Mouse (Mus musculus): Measurements from ENCODE around the gene Bend7. TPM values are rescaled to one million over a fixed set of nuclear protein-coding genes. Genes with fewer than 3 reads are reported as not detected.
A peak's percentile ranks its signal among the peaks of the same experiment; 100 is the strongest.

Gene Bend7
- 6.1 and 6.6 TPM in 2 replicates for polyA plus RNA-seq (2015; fragmentation: Nextera tagmentation; extraction: Ambion mirVana)

DNA sequence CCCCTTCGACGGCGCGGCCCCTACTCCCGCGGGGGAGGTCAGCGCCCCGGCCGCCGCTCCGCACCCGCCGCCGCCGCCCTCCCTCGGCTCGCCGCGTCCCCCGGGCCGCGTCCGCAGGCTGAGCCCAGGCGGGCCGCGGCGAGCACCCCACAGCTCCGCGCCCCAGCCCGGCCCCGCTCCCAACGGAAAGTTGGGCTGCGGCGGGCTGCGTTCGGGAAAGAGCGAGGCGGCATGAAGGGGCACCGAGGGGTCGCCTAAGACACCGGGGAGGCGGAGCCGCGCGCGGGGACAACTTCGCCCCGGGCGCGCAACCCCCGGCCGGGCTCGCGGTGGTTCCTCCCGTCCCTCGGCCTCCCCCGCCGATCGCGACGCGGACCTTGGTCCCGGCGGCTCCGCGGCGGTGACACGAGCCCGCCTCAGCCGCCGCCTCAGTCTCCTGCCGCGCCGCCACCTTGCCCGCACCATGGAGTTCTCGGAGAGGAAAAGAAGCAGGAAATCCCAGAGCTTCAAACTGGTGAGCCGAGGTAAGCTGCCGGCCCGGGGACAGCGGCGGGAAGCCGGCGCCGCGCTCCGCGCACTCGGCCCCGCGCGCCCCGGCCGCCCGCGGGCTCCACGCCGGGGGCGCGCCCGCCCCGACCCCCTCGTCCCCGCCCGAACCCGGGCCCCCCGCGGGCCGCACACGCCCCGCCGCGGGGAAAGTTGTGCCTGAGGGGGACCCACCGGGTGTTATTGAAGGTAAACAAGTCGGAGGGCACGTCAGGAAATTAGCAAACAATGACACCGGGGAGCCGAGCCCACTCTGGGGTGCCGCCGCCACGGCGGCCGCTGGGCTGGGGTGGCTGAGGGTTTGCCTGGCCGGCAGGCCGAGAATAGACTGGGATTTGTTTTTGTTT is at the start of gene Bend7:
Gene Bend7, plus strand, starts transcription at position 63 of the 893 bp plus-strand sequence.
- Histone ChIP-seq H3K27me3 (no peaks in the 10 kb centered on the region), H3K27ac (replicated peaks) (peak within 1 kb of the TSS; percentile 80), H3K9ac (peak within 1 kb of the TSS; percentile 67), H3K36me3 (no peaks in the 10 kb centered on the region), H3K4me3 (peak within 1 kb of the TSS; percentile 80), H3K4me1 (replicated peaks) (peaks cover 16% of the 10 kb centered on the region), H3K9me3 (no peaks in the 10 kb centered on the region), H3K4me2 (peak within 1 kb of the TSS; percentile 93)
- under 1% methylated on average over 74 of the region's 124 CpGs for WGBS
- peak; percentile 74 for ATAC-seq (ENCODE audit: low FRiP score, low read depth)

DNA sequence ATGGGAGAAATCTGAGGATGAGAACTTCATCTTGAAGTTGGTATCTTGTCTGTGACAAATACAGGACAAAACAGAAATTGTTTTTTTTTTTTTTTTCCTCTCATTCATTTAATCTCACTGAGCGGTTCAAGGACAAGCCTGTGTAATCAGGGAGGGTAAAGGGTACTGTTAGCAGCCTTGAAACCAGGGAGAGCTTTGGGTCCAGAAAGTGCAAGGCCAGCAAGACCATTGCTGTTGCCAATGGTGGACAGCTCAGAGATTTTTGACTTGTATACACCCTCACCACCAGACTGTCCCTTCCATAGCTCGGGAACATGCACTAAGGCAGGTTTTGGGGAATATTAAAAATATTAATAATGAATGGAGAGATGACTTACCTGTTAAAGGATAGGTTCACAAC is 49.0 kb upstream of the Bend7 start:
- 85% methylated on average over 2 of the region's 2 CpGs for WGBS
- no peaks in the 10 kb centered on the region for H3K4me1 ChIP-seq (replicated peaks)
- no peak overlapping the region for H3K4me2 ChIP-seq
- H3K27ac ChIP-seq (replicated peaks), result no peak overlapping the region
- ATAC-seq (ENCODE audit: low FRiP score, low read depth), result no peak
- no peaks in the 10 kb centered on the region for H3K9me3 ChIP-seq
- no peak overlapping the region for H3K4me3 ChIP-seq
- H3K9ac ChIP-seq, result no peak overlapping the region
- H3K36me3 ChIP-seq, result no peaks in the 10 kb centered on the region
- H3K27me3 ChIP-seq, result no peaks in the 10 kb centered on the region

DNA sequence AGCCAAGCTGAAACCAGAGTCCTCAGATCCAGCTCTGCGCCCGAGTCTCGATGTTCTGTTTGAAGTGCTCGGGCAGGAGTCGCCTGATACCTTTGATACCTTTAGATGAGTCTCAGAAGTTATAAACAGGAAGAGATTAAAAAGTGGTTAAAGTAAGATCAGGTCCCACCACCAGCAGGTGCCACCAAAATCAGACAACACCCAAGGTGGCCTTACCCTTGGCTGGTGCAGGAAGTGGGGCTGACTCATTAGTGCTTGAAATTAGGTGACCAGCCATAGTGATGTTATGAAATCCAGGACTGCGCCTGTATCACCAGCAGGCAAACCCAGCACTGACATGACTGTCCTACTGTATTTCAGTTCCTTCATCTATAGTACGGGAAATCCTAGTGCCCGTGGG is 47.9 kb upstream of the Bend7 start:
- Histone ChIP-seq H3K27me3 (no peaks in the 10 kb centered on the region), H3K9me3 (no peaks in the 10 kb centered on the region), H3K36me3 (no peaks in the 10 kb centered on the region), H3K4me3 (no peak overlapping the region), H3K9ac (no peak overlapping the region), H3K27ac (replicated peaks) (no peak overlapping the region), H3K4me2 (no peak overlapping the region), H3K4me1 (replicated peaks) (no peaks in the 10 kb centered on the region)
- no peak for ATAC-seq (ENCODE audit: low FRiP score, low read depth)
- WGBS, result 96% methylated on average over 8 of the region's 8 CpGs

DNA sequence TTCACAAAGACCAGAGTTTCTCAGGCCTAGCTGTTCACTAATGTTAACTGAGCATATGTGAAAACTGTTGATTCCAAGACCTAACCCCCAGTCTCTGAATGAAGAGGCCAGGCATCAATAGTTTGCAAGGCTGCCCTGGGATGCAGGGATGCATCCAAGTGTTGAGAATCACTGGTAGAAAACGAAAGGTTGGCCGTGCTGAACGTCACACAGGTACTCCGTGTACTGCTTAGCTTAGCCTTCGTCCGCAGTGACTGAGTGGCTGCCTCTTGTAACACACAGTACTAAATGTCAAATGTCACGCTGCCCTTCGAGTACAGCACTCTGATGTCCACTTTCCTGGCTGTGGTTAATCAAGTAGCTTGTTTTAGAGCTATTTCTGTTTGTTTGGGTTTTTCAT is 46.0 kb upstream of the Bend7 start:
- no peak for ATAC-seq (ENCODE audit: low FRiP score, low read depth)
- Histone ChIP-seq H3K4me1 (replicated peaks) (no peaks in the 10 kb centered on the region), H3K27me3 (no peaks in the 10 kb centered on the region), H3K4me3 (no peak overlapping the region), H3K36me3 (no peaks in the 10 kb centered on the region), H3K9me3 (no peaks in the 10 kb centered on the region), H3K27ac (replicated peaks) (no peak overlapping the region), H3K9ac (no peak overlapping the region), H3K4me2 (no peak overlapping the region)
- 86% methylated on average over 8 of the region's 8 CpGs for WGBS

DNA sequence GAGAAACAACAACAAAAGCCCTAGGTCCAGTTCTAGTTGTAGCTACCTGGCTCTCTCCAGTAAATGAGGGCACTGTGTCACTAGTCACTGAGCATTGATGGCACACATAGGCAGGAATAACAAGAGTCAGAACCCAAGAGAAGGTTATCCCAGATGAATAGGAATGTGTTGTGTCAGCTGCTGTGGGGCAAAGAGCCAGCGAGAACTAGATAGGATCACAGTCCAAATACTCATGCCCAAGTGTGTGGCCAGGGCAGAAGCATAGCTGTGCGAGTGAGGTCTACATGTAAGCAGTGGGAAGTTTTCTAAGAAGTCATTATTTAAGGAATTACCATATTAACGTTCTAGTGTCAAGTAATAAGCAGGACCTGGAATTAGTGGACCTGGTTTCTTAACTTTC is 37.7 kb upstream of the Bend7 start:
- Histone ChIP-seq H3K27me3 (no peaks in the 10 kb centered on the region), H3K36me3 (no peaks in the 10 kb centered on the region), H3K4me3 (no peak overlapping the region), H3K9ac (no peak overlapping the region), H3K27ac (replicated peaks) (no peak overlapping the region), H3K9me3 (no peaks in the 10 kb centered on the region), H3K4me2 (no peak overlapping the region), H3K4me1 (replicated peaks) (no peaks in the 10 kb centered on the region)
- no peak for ATAC-seq (ENCODE audit: low FRiP score, low read depth)
- 81% methylated on average over 3 of the region's 3 CpGs for WGBS

DNA sequence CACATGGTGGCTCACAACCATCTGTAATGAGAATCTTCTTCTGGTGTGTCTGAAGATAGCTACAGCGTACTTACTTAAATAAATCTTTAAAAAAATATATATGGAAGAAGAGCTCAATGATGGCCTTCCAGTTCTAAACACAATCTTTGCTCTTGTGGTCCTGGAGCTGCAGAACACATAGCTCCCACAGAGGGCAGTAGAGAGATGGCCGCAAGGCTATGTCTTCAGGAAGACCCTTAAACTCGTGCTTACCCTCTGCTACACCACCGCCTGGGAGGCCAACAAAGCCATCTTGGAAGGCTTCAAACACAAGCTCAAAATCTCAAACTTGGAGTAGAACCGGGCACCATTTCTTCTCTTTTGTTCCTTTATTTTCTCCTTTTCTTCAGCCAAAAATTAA is 6.4 kb upstream of the Bend7 start:
- ATAC-seq (ENCODE audit: low FRiP score, low read depth), result no peak
- Histone ChIP-seq H3K27me3 (no peaks in the 10 kb centered on the region), H3K4me3 (no peak overlapping the region), H3K27ac (replicated peaks) (no peak overlapping the region), H3K4me1 (replicated peaks) (no peaks in the 10 kb centered on the region), H3K9ac (no peak overlapping the region), H3K4me2 (no peak overlapping the region), H3K36me3 (no peaks in the 10 kb centered on the region), H3K9me3 (no peaks in the 10 kb centered on the region)
- whole genome bisulfite sequencing, result 56% methylated on average over 5 of the region's 5 CpGs

DNA sequence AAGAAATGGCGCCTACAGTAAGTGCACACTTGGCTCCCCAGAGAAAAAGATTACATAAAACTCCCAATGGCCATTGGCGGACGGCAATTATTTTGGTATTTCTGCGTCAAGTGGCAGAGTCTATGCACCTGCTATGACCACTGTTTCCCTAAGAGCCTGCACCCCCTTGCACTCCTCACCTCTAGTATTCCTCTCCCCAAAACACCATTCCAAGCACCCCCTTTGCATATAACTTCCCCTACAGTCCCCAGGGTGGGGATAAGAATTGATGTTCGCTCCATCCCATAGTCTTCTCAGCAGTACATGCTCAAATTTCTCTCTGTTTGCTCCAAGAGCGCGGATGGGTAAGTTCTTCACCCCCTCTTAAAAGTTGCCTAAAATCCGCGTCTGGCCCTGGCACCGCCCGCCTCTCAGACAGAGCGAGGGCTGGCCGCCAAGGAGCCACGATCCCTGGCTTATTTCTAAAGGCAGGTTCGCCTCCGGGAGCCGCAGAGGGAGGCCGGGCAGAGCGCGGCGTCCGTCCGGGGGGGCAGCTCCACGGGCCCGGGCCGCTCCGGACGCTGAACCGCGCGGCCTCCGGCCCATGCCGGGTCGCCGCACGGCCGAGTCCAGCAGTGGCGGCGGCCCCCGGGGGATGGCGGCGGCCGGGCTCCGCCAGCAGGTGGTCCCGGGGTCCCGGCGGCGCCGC is 406 bp upstream of the Bend7 start:
- H3K4me3 ChIP-seq, result peak overlapping the region; percentile 80
- no peaks in the 10 kb centered on the region for H3K27me3 ChIP-seq
- H3K36me3 ChIP-seq, result no peaks in the 10 kb centered on the region
- ATAC-seq (ENCODE audit: low FRiP score, low read depth), result peak; percentile 76
- peak overlapping the region; percentile 80 for H3K27ac ChIP-seq (replicated peaks)
- WGBS, result 2% methylated on average over 46 of the region's 49 CpGs
- peak overlapping the region; percentile 67 for H3K9ac ChIP-seq
- H3K9me3 ChIP-seq, result no peaks in the 10 kb centered on the region
- H3K4me2 ChIP-seq, result peak overlapping the region; percentile 93
- peaks cover 16% of the 10 kb centered on the region for H3K4me1 ChIP-seq (replicated peaks)

DNA sequence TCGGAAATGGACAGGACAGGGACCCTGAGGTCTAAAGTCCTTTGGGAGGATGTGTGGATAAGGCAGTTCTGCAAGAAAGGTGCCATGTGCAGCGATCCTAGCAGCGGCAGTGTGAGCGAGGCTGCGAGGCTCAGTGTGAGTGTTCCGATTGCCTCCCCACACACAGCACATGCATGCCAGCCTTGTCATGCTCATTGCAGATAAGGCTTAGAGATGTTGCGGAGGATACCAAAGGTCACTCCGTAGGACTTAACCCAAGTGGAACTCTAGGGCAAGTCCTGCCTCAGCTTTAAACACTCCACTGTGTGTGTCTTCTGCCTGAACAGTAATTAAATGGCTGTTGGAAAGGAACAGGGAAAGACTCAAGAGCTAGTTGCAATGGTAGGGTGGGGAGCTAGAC is 5.5 kb downstream of the Bend7 start:
- Histone ChIP-seq H3K4me2 (no peak overlapping the region), H3K9ac (no peak overlapping the region), H3K36me3 (no peaks in the 10 kb centered on the region), H3K9me3 (no peaks in the 10 kb centered on the region), H3K4me3 (no peak overlapping the region), H3K27ac (replicated peaks) (no peak overlapping the region), H3K27me3 (no peaks in the 10 kb centered on the region), H3K4me1 (replicated peaks) (peaks cover 7% of the 10 kb centered on the region)
- ATAC-seq (ENCODE audit: low FRiP score, low read depth), result no peak
- WGBS, result 92% methylated on average over 8 of the region's 8 CpGs

DNA sequence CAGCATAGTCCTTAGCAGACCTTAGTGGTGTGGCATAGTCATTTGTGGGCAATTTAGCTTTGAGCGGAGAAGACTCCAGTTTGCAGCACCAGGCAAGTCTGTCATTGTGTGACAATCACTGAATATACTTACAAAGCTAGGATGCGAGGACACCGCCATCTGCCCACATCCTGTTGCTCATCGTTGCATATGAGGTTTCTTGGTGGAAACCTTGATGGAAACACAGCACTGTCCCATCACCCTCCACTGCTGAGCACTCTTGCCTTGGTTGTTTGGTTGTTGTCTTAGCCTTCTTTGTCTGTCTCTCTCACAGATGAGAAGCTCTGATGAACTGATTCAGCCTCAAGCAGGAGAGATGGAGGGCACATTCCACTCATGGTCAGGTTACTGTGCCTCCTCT is 12.5 kb downstream of the Bend7 start:
- Histone ChIP-seq H3K4me3 (no peak overlapping the region), H3K9ac (no peak overlapping the region), H3K4me1 (replicated peaks) (no peaks in the 10 kb centered on the region), H3K36me3 (no peaks in the 10 kb centered on the region), H3K27me3 (no peaks in the 10 kb centered on the region), H3K9me3 (no peaks in the 10 kb centered on the region), H3K4me2 (no peak overlapping the region), H3K27ac (replicated peaks) (no peak overlapping the region)
- ATAC-seq (ENCODE audit: low FRiP score, low read depth), result no peak
- WGBS, result 94% methylated on average over 4 of the region's 4 CpGs

DNA sequence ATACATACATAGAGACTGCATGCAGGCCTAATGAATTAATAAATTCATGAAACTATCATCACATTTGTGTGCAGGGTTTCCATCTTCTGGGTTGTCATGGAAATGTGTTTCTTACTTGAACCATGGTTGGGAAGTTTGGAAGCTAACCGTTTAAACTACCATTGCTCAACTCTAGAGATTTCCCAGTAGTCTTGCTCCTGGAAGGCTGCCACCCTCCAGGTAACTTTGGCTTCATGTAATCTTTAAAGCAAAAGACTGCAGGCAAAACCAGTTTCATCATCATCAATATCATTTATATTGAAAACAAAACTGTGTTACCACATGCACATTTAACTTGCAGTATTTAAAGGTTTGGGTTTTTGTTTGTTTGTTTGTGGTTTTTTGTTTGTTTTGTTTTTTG is 16.3 kb downstream of the Bend7 start:
- 83% methylated on average over 1 of the region's 1 CpGs for WGBS
- Histone ChIP-seq H3K36me3 (no peaks in the 10 kb centered on the region), H3K9me3 (no peaks in the 10 kb centered on the region), H3K4me2 (no peak overlapping the region), H3K27me3 (no peaks in the 10 kb centered on the region), H3K4me1 (replicated peaks) (no peaks in the 10 kb centered on the region), H3K4me3 (no peak overlapping the region), H3K9ac (no peak overlapping the region), H3K27ac (replicated peaks) (no peak overlapping the region)
- ATAC-seq (ENCODE audit: low FRiP score, low read depth), result no peak

DNA sequence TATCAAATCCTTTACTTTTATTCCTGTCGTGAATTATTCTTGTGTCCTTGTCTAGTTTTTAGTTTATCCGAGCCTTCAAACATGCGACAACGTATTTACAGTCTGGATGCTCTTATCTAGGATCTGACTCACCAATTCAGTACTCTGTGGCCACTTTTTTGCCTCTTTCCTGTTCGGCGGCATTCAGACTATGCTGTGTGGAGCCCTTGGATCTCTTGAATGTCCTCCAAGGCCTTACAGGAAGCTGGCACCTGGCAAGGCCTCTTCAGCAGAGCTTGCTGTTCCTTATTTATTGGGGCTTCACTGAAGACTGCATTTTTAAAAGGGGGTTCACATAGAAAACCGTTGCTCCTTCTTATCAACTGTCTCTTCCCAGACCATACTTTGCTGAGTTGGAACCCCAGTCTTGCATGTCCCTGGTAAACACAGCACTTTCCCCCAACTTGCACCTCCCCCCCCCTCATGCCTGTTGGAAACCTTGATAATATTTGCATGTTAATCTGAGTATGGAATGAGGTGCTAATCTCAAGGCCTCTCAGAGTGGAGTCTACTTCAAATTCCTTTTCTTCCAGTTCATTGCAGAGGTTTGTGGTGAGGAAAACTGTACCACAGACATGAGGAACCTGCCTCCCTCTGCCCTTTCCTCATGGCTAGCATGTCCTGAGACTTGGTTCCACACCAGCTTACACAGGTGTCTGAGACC is 18.6 kb downstream of the Bend7 start:
- H3K4me2 ChIP-seq, result no peak overlapping the region
- H3K4me3 ChIP-seq, result no peak overlapping the region
- WGBS, result 89% methylated on average over 7 of the region's 7 CpGs
- H3K4me1 ChIP-seq (replicated peaks), result no peaks in the 10 kb centered on the region
- H3K27me3 ChIP-seq, result no peaks in the 10 kb centered on the region
- H3K9me3 ChIP-seq, result no peaks in the 10 kb centered on the region
- no peaks in the 10 kb centered on the region for H3K36me3 ChIP-seq
- H3K27ac ChIP-seq (replicated peaks), result no peak overlapping the region
- no peak for ATAC-seq (ENCODE audit: low FRiP score, low read depth)
- H3K9ac ChIP-seq, result no peak overlapping the region

DNA sequence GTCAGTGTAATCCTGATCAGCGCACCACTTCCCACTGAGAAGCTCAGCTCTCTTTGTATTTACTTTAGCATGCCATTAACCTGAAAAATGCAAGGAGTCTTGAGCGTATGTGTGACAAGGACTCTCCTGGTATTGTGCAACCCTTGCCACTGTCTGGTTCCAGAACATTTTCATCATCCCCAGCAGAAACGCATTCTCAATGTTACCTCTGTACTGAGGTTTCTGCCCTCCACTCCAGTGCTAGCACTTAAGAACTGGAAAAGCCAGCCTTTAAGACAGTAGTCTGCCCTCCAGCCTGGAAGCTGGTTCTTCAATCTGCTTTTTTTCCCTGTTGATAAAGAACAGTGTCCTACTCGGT is 19.1 kb downstream of the Bend7 start:
- no peaks in the 10 kb centered on the region for H3K9me3 ChIP-seq
- H3K36me3 ChIP-seq, result no peaks in the 10 kb centered on the region
- H3K9ac ChIP-seq, result no peak overlapping the region
- 85% methylated on average over 4 of the region's 4 CpGs for WGBS
- no peak overlapping the region for H3K4me2 ChIP-seq
- H3K4me1 ChIP-seq (replicated peaks), result no peaks in the 10 kb centered on the region
- H3K27ac ChIP-seq (replicated peaks), result no peak overlapping the region
- H3K27me3 ChIP-seq, result no peaks in the 10 kb centered on the region
- H3K4me3 ChIP-seq, result no peak overlapping the region
- no peak for ATAC-seq (ENCODE audit: low FRiP score, low read depth)

Data from hindbrain, embryonic 15.5 days (tissue).